Mouse (Mus musculus) spleen, adult 2 months (tissue): ENCODE data around the gene Smim8.

Source experiments
- CTCF ChIP-seq: fragments of 200-500 bp; IDR thresholded peaks from 2 replicates; pipeline ENCODE4 v1.5.1; 2011; ENCODE audit warnings: mild to moderate bottlenecking, inconsistent platforms; ENCODE audit not compliant: insufficient read depth, insufficient read length, insufficient replicate concordance; ENCODE audit errors: extremely low read depth
- POLR2A ChIP-seq: fragments of 200-500 bp; IDR thresholded peaks from 2 replicates; pipeline ENCODE4 v1.6.1; 2011; ENCODE audit warnings: low read depth, low read length, inconsistent platforms

GRCm38 (mm10) chr4:34756163-34756562, 22.1 kb downstream of the Smim8 start, which contains the start of gene Gm136:
- TF ChIP-seq CTCF = no peak
- no peak for TF ChIP-seq POLR2A
